Mouse (Mus musculus) forebrain, embryonic 16.5 days (tissue): ENCODE data around the gene Zfp629. TPM values are rescaled to one million over a fixed set of nuclear protein-coding genes. Genes with fewer than 3 reads are reported as not detected.
"Not testable (repeated sequence)": the region's sequence is repeated elsewhere in the genome, so short reads cannot be mapped to it uniquely, and the experiment has no call there.

Experiments used
- ATAC-seq: fragments of 200-750 bp; cut with Nextera tagmentation; 2 replicates; pipeline ENCODE4 v1.8.0; 2017; ENCODE audit warnings: mild to moderate bottlenecking, moderate library complexity
- H3K27ac ChIP-seq: fragments of 300-500 bp; sonication (generic); 2 replicates; pipeline ENCODE4 v1.5.1; 2014; ENCODE audit warnings: low read length, control low read depth
- H3K27me3 ChIP-seq: fragments of 300-500 bp; sonication (generic); replicated peaks from 2 replicates; pipeline ENCODE4 v1.6.1; 2014; ENCODE audit warnings: low read length; ENCODE audit not compliant: control insufficient read depth, insufficient read depth
- H3K36me3 ChIP-seq: fragments of 300-500 bp; sonication (generic); 2 replicates; pipeline ENCODE4 v1.6.1; 2014; ENCODE audit not compliant: control insufficient read depth, insufficient read depth
- H3K4me1 ChIP-seq: fragments of 300-500 bp; sonication (generic); replicated peaks from 2 replicates; pipeline ENCODE4 v1.6.1; 2014; ENCODE audit warnings: low read length; ENCODE audit not compliant: control insufficient read depth, insufficient read depth
- H3K4me2 ChIP-seq: fragments of 300-500 bp; sonication (generic); 2 replicates; pipeline ENCODE4 v1.6.1; 2014; ENCODE audit warnings: mild to moderate bottlenecking, low read length, control low read depth
- H3K4me3 ChIP-seq: fragments of 300-500 bp; sonication (generic); replicated peaks from 2 replicates; pipeline ENCODE4 v1.5.1; 2014; ENCODE audit warnings: mild to moderate bottlenecking, low read length, control low read depth
- H3K9ac ChIP-seq: fragments of 300-500 bp; sonication (generic); replicated peaks from 2 replicates; pipeline ENCODE4 v1.6.1; 2014; ENCODE audit warnings: low read depth, low read length, control low read depth
- H3K9me3 ChIP-seq: fragments of 300-500 bp; sonication (generic); 2 replicates; pipeline ENCODE4 v1.6.1; 2016; ENCODE audit warnings: low read length; ENCODE audit not compliant: control insufficient read depth
- WGBS: fragments of 180-500 bp; shearing (Covaris S2); extraction: QIAGEN DNeasy Blood & Tissue Kit; methylation state at CpG from one replicate; pipeline ENCODE4 v1.1.7; 2014; 5-methylcytosine and 5-hydroxymethylcytosine counted together
- polyA plus RNA-seq: library from polyadenylated mRNA; unstranded; fragments of >200 nt; fragmentation: Nextera tagmentation; extraction: Ambion mirVana; gene quantifications from 2 replicates; pipeline ENCODE4 v1.2.1, GENCODE M21; 2015

Zfp629 gene
- polyA plus RNA-seq, 1 experiment from 2014 or later: 19.4 TPM

GRCm38 (mm10) chr7:127648516-127649201, 33.1 kb upstream of the Zfp629 start:
- H3K27ac ChIP-seq: no peak overlapping the region

GRCm38 (mm10) chr7:127647576-127647975, 32.0 kb upstream of the Zfp629 start:
- H3K27me3 ChIP-seq, H3K4me3 ChIP-seq, H3K4me1 ChIP-seq, H3K9ac ChIP-seq, H3K36me3 ChIP-seq, ATAC-seq, H3K9me3 ChIP-seq, H3K27ac ChIP-seq, H3K4me2 ChIP-seq: not testable (repeated sequence)
- WGBS: 89% methylated on average over 7 of the region's 7 CpGs

More at GRCm38 (mm10) chr7:127648516-127649201, 33.1 kb upstream of the Zfp629 start:
- Histone ChIP-seq H3K9ac (no peak overlapping the region), H3K4me2 (no peak overlapping the region), H3K4me3 (no peak overlapping the region), H3K9me3 (no peaks in the 10 kb centered on the region), H3K36me3 (no peaks in the 10 kb centered on the region), H3K27me3 (no peaks in the 10 kb centered on the region), H3K4me1 (peaks cover 3% of the 10 kb centered on the region; the same call in 1 of the 2 replicates)
- ATAC-seq: no peak
- 83% methylated on average over 4 of the region's 4 CpGs for WGBS

GRCm38 (mm10) chr7:127646363-127646762, 30.8 kb upstream of the Zfp629 start:
- H3K4me3 ChIP-seq: no peak overlapping the region
- no peaks in the 10 kb centered on the region for H3K4me1 ChIP-seq
- no peaks in the 10 kb centered on the region for H3K36me3 ChIP-seq
- WGBS: 88% methylated on average over 4 of the region's 4 CpGs
- H3K9me3 ChIP-seq: no peaks in the 10 kb centered on the region
- no peak overlapping the region for H3K4me2 ChIP-seq
- ATAC-seq: no peak
- no peak overlapping the region for H3K27ac ChIP-seq
- H3K9ac ChIP-seq: no peak overlapping the region
- no peaks in the 10 kb centered on the region for H3K27me3 ChIP-seq

GRCm38 (mm10) chr7:127642254-127642653, 26.7 kb upstream of the Zfp629 start:
- Histone ChIP-seq H3K9ac (no peak overlapping the region), H3K36me3 (no peaks in the 10 kb centered on the region), H3K27ac (no peak overlapping the region), H3K9me3 (no peaks in the 10 kb centered on the region), H3K4me1 (peaks cover 3% of the 10 kb centered on the region; the same call in 1 of the 2 replicates), H3K4me3 (no peak overlapping the region), H3K4me2 (no peak overlapping the region), H3K27me3 (no peaks in the 10 kb centered on the region)
- 65% methylated on average over 4 of the region's 4 CpGs for WGBS
- no peak for ATAC-seq

GRCm38 (mm10) chr7:127641260-127641659, 25.7 kb upstream of the Zfp629 start:
- Histone ChIP-seq H3K4me3 (no peak overlapping the region), H3K27me3 (no peaks in the 10 kb centered on the region), H3K9ac (no peak overlapping the region), H3K4me1 (peaks cover 4% of the 10 kb centered on the region; the same call in 1 of the 2 replicates), H3K4me2 (no peak overlapping the region), H3K9me3 (no peaks in the 10 kb centered on the region), H3K36me3 (no peaks in the 10 kb centered on the region), H3K27ac (no peak overlapping the region)
- no peak for ATAC-seq
- 41% methylated on average over 4 of the region's 4 CpGs for WGBS

GRCm38 (mm10) chr7:127636963-127637362, 21.4 kb upstream of the Zfp629 start:
- Histone ChIP-seq H3K4me3 (peak overlapping the region; percentile 59), H3K4me2 (peak overlapping the region; percentile 67), H3K9ac (peak overlapping the region; percentile 74), H3K4me1 (peaks cover 4% of the 10 kb centered on the region; the same call in 1 of the 2 replicates), H3K9me3 (no peaks in the 10 kb centered on the region), H3K27ac (no peak overlapping the region), H3K27me3 (no peaks in the 10 kb centered on the region), H3K36me3 (no peaks in the 10 kb centered on the region)
- peak; percentile 87 for ATAC-seq
- 0% methylated on average over 27 of the region's 27 CpGs for WGBS

GRCm38 (mm10) chr7:127631416-127631815, 15.8 kb upstream of the Zfp629 start:
- Histone ChIP-seq H3K27me3 (no peaks in the 10 kb centered on the region), H3K36me3 (no peaks in the 10 kb centered on the region), H3K4me1 (no peaks in the 10 kb centered on the region), H3K4me3 (no peak overlapping the region), H3K9ac (no peak overlapping the region), H3K4me2 (no peak overlapping the region), H3K27ac (no peak overlapping the region), H3K9me3 (no peaks in the 10 kb centered on the region)
- WGBS: 48% methylated on average over 4 of the region's 4 CpGs
- ATAC-seq: no peak

- H3K9me3 ChIP-seq: no peaks in the 10 kb centered on the region
- H3K4me2 ChIP-seq: no peak overlapping the region
- no peaks in the 10 kb centered on the region for H3K4me1 ChIP-seq
- H3K27me3 ChIP-seq: no peaks in the 10 kb centered on the region
- no peak overlapping the region for H3K27ac ChIP-seq
- H3K9ac ChIP-seq: no peak overlapping the region
- no peaks in the 10 kb centered on the region for H3K36me3 ChIP-seq
- H3K4me3 ChIP-seq: no peak overlapping the region
- ATAC-seq: no peak
- WGBS: 78% methylated on average over 5 of the region's 5 CpGs
These were observed 13.0 kb upstream of the Zfp629 start for GRCm38 (mm10) chr7:127628646-127629045.

GRCm38 (mm10) chr7:127626471-127626870, 10.9 kb upstream of the Zfp629 start:
- no peak for ATAC-seq
- H3K4me2 ChIP-seq: no peak overlapping the region
- no peak overlapping the region for H3K9ac ChIP-seq
- no peaks in the 10 kb centered on the region for H3K36me3 ChIP-seq
- H3K27ac ChIP-seq: no peak overlapping the region
- H3K4me3 ChIP-seq: no peak overlapping the region
- WGBS: 92% methylated on average over 4 of the region's 4 CpGs
- no peaks in the 10 kb centered on the region for H3K27me3 ChIP-seq
- no peaks in the 10 kb centered on the region for H3K4me1 ChIP-seq
- H3K9me3 ChIP-seq: no peaks in the 10 kb centered on the region
